Mouse (Mus musculus) layer of hippocampus, postnatal 14 days (tissue): ENCODE data around the gene Synpo2. TPM values are rescaled to one million over a fixed set of nuclear protein-coding genes. Genes with fewer than 3 reads are reported as not detected.

Experiments used
- DNase-seq, 2 experiments: peaks; one replicate each; pipeline ENCODE4 v3.0.0; 2021 to 2022; ENCODE audit warnings: low spot score in 2 of 2, mixed read lengths in 1 of 2
- long read RNA-seq, 2 experiments: library from polyadenylated mRNA; stranded (forward); transcript quantifications; one replicate each; pipeline ENCODE4 v2.0.0; 2021
- total RNA-seq, 2 experiments: library from RNA; stranded (reverse); gene quantifications; 2 replicates each; pipeline ENCODE4 v1.2.3; 2021

Synpo2 gene
- 10 to 100 TPM in 1 of 2 experiments, 1 to 10 TPM in 1; 2.3 to 10.3 TPM for total RNA-seq
- long read RNA-seq, experiment 1, partial matches to known transcripts = 0 of 3 reads
- long read RNA-seq, experiment 1, other reads (novel, unspliced or antisense) = 3 of 3 reads
- long read RNA-seq, experiment 2, partial matches to known transcripts = 0 of 2 reads
- long read RNA-seq, experiment 2, other reads (novel, unspliced or antisense) = 2 of 2 reads

GRCm38 (mm10) chr3:123235921-123236320 is at the start of gene Synpo2:
Gene Synpo2, minus strand, starts transcription at chr3:123236149.
- peak; percentile 16 to 24 for DNase-seq

- no peak for DNase-seq
Observed at GRCm38 (mm10) chr3:123285649-123286048, 49.7 kb upstream of the Synpo2 start.

GRCm38 (mm10) chr3:123284284-123284683 is 48.3 kb upstream of the Synpo2 start:
- no peak for DNase-seq

GRCm38 (mm10) chr3:123282866-123283615 is 47.1 kb upstream of the Synpo2 start:
- DNase-seq = no peak

GRCm38 (mm10) chr3:123267741-123268201 is 31.8 kb upstream of the Synpo2 start:
- DNase-seq = peak; percentile 39 to 54

GRCm38 (mm10) chr3:123266753-123267651 is 31.1 kb upstream of the Synpo2 start, which contains the start of gene Sec24d:
Gene Sec24d, plus strand, starts transcription at chr3:123267455.
- peak; percentile 77 to 86 for DNase-seq

GRCm38 (mm10) chr3:123264706-123265105 is 28.8 kb upstream of the Synpo2 start:
- DNase-seq = peak; percentile 19 to 42

GRCm38 (mm10) chr3:123258709-123259108 is 22.8 kb upstream of the Synpo2 start:
- no peak for DNase-seq

GRCm38 (mm10) chr3:123256181-123257101 is 20.5 kb upstream of the Synpo2 start:
- no peak for DNase-seq

GRCm38 (mm10) chr3:123245646-123246045 is 9.7 kb upstream of the Synpo2 start:
- DNase-seq = no peak

- DNase-seq = no peak
Observed at GRCm38 (mm10) chr3:123244376-123244775, 8.4 kb upstream of the Synpo2 start.

- DNase-seq = no peak
Observed at GRCm38 (mm10) chr3:123237446-123237845, 1.5 kb upstream of the Synpo2 start.

GRCm38 (mm10) chr3:123237039-123237438 is 1.1 kb upstream of the Synpo2 start:
- no peak for DNase-seq

GRCm38 (mm10) chr3:123235495-123235894 is 454 bp downstream of the Synpo2 start:
- no peak for DNase-seq

GRCm38 (mm10) chr3:123234191-123234836 is 1.6 kb downstream of the Synpo2 start:
- peak; percentile 26 to 71 for DNase-seq

GRCm38 (mm10) chr3:123231639-123232038 is 4.3 kb downstream of the Synpo2 start:
- DNase-seq = no peak

GRCm38 (mm10) chr3:123227276-123227675 is 8.7 kb downstream of the Synpo2 start:
- no peak for DNase-seq

GRCm38 (mm10) chr3:123218646-123219045 is 17.3 kb downstream of the Synpo2 start:
- no peak for DNase-seq

GRCm38 (mm10) chr3:123208891-123209290 is 27.1 kb downstream of the Synpo2 start:
- no peak for DNase-seq

GRCm38 (mm10) chr3:123207386-123207785 is 28.6 kb downstream of the Synpo2 start:
- no peak for DNase-seq
